Mouse (Mus musculus) bone marrow macrophage, adult 2 months (primary cell): ENCODE measurements at regions not wholly inside any gene's neighbourhood (a gene's known extent, or its start where the extent isn't known, plus 50 kb on each side); places are given as distances from the start of the nearest gene placed in this dataset.

ENCODE experiments used
- CTCF ChIP-seq: IDR thresholded peaks from 2 replicates; pipeline ENCODE4 v1.5.1; 2012; ENCODE audit warnings: low read depth, mild to moderate bottlenecking, low read length, moderate library complexity
- POLR2A ChIP-seq: IDR thresholded peaks from 2 replicates; pipeline ENCODE4 v1.6.1; 2012; ENCODE audit warnings: mild to moderate bottlenecking, low read depth, low read length, borderline replicate concordance

DNA sequence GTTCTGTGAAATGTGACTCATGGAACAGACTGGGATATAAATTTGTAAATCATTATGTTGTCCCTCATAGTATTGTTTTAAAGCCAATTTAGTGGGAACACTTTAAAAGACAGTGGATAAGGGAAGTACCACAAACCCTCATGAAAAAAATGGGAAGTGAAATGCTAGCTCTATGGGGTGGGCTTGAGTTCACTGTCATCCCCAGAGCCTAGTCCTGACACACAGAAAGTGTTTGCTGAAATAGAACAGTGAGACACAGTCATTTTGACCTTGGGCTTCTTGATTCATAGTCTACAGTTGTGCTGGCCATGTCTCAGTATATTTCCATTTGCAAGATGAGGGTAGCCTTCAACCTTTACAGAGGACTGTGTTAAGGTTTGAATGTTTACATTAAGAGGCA lies 166.8 kb upstream of the Fggy start:
- no peak for TF ChIP-seq CTCF
- no peak for TF ChIP-seq POLR2A
